Mouse (Mus musculus): ENCODE measurements around the gene Cmip.

DNA sequence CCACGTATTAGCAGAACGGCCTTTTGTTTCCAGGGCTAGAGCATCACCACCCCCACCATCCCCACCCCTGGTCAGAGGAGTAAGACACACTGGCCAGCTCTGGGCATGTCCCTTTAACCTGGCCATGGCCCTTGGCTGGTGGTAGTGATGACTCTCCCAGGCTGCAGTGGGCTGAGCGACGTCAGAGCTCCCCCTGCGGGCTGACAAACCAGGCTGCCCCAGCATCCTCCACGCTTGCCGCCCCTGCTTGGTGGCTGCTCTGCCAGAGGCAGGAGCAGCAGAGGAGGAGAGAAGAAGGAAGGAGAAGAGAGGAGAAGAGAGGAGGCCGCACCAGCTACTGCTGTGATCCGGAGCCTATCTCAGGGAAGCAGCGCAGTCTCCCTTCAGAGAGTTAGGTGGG is 122.3 kb downstream of the Cmip start:
- TF ChIP-seq CTCF (IDR thresholded peaks at IDR 0.05; ENCODE audit: borderline replicate concordance, insufficient read depth, low read depth, low read length) (no peak), POLR2A (IDR thresholded peaks at IDR 0.05; ENCODE audit: borderline replicate concordance, insufficient read depth, low read length) (no peak)

All from cerebellum, adult 2 months (tissue).